Mouse (Mus musculus): Measurements from ENCODE around the gene Oma1. TPM values are rescaled to one million over a fixed set of nuclear protein-coding genes. Genes with fewer than 3 reads are reported as not detected.

The Oma1 gene
- polyA plus RNA-seq, 1 experiment from 2014 or later, result 11.4 TPM

DNA sequence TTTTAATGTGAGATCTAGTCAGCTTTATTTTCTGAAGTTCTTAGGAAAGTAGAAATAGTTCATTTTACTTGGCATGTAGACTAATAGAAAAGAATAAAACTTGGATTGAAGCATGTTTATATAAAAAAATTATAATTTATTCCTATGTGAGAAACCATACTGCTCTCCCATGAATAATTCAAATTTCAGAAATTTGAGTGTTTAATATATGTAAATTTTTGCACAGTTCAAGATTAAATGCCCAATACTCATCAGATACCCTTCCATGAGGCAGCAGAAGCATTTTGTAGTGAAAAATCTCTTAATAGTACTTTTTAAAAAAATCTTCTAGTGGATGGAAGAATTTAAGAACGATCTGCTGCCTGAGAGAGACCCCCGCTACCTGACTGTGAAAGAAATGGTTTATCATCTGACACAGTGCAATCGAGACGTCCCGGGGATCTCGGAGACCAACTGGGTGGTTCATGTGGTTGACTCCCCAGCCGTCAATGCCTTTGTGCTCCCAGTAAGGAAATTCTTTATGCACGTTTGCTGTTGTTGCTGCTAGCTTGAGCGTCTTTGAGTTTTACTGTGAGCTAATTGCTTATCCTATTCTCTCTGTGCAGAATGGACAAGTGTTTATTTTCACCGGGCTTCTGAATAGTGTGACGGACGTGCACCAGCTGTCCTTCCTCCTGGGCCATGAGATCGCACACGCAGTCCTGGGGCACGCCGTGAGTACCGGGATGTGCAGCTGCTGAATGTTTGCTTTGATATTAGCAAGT is 11.3 kb downstream of the Oma1 start:
- Histone ChIP-seq H3K27me3 (ENCODE audit: insufficient read depth, low read length) (no peaks in the 10 kb centered on the region), H3K4me2 (ENCODE audit: low read depth, low read length) (no peak overlapping the region)
- 82% methylated on average over 17 of the region's 17 CpGs for WGBS (ENCODE audit: insufficient replicate concordance)

DNA sequence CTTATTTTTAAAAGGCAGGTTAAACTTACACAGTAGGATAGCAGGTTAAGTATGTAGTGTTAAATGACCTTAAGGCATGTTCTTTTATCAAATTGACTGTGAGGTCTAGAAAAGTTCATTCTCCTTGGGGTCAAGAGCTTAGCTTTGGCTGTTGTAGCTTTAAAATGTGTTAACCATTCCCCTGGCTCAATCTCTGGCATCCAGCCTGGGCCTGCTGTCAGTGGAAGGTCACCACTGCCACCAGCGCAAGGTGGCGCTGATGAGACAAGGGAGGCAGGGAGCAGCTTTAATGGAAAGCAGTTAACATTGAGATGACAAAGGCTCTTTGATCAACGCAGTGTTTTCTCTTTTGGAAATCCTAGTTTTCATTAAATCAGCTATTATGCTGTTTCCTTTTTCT is 13.4 kb downstream of the Oma1 start:
- DNase-seq (peak; percentile 80), ATAC-seq (peak; percentile 82)
- Histone ChIP-seq H3K4me3 (ENCODE audit: low read depth, low read length) (no peak overlapping the region), H3K27me3 (ENCODE audit: insufficient read depth, low read length) (no peaks in the 10 kb centered on the region), H3K27ac (ENCODE audit: low read depth) (no peak overlapping the region), H3K4me2 (ENCODE audit: low read depth, low read length) (no peak overlapping the region), H3K36me3 (replicated peaks; ENCODE audit: insufficient read depth, low read length) (peaks cover 16% of the 10 kb centered on the region), H3K9ac (replicated peaks) (no peak overlapping the region), H3K4me1 (ENCODE audit: insufficient read depth) (no peaks in the 10 kb centered on the region), H3K9me3 (ENCODE audit: low read length) (no peaks in the 10 kb centered on the region)
- WGBS (ENCODE audit: insufficient replicate concordance), result 80% methylated on average over 3 of the region's 3 CpGs
- TF ChIP-seq CTCF (IDR thresholded peaks at IDR 0.05; ENCODE audit: low read depth) (peak; percentile 72), EP300 (IDR thresholded peaks at IDR 0.05; ENCODE audit: low read depth) (no peak)

More for the DNA sequence above, 11.3 kb downstream of the Oma1 start:
- Histone ChIP-seq H3K4me1 (ENCODE audit: insufficient read depth) (no peaks in the 10 kb centered on the region), H3K9ac (replicated peaks) (no peak overlapping the region), H3K36me3 (replicated peaks; ENCODE audit: insufficient read depth, low read length) (peaks cover 14% of the 10 kb centered on the region; the same call in 1 of the 2 replicates), H3K27ac (ENCODE audit: low read depth) (no peak overlapping the region), H3K4me3 (ENCODE audit: low read depth, low read length) (no peak overlapping the region), H3K9me3 (ENCODE audit: low read length) (no peaks in the 10 kb centered on the region)
- DNase-seq (no peak), ATAC-seq (no peak)
- TF ChIP-seq EP300 (IDR thresholded peaks at IDR 0.05; ENCODE audit: low read depth) (no peak), CTCF (IDR thresholded peaks at IDR 0.05; ENCODE audit: low read depth) (no peak)

DNA sequence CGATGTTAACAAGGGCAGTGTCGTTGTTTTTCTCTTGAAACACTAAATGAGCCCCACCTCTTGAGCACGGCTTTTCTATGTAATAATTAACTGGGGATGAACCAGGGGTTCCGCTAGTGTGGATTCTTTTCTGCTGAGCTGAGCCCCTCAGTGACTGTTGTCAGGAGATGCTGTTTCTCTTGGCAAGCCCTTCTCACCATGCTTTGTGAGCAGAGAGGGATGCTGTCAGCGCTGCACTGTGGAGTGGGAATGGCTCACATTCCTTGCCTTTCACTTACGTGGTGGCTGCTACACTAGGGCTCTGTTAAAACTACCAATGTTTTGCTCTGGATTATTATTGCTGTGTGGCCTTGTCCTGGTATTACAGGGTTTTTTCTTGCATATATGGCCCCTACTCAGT is 15.7 kb downstream of the Oma1 start:
- no peaks in the 10 kb centered on the region for H3K4me1 ChIP-seq (ENCODE audit: insufficient read depth)
- H3K9ac ChIP-seq (replicated peaks), result no peak overlapping the region
- H3K9me3 ChIP-seq (ENCODE audit: low read length), result no peaks in the 10 kb centered on the region
- no peak overlapping the region for H3K27ac ChIP-seq (ENCODE audit: low read depth)
- TF ChIP-seq EP300 (IDR thresholded peaks at IDR 0.05; ENCODE audit: low read depth) (no peak), CTCF (IDR thresholded peaks at IDR 0.05; ENCODE audit: low read depth) (no peak)
- H3K36me3 ChIP-seq (replicated peaks; ENCODE audit: insufficient read depth, low read length), result peaks cover 19% of the 10 kb centered on the region
- no peaks in the 10 kb centered on the region for H3K27me3 ChIP-seq (ENCODE audit: insufficient read depth, low read length)
- no peak overlapping the region for H3K4me2 ChIP-seq (ENCODE audit: low read depth, low read length)
- ATAC-seq (no peak), DNase-seq (no peak)
- whole genome bisulfite sequencing (ENCODE audit: insufficient replicate concordance), result 71% methylated on average over 6 of the region's 6 CpGs
- no peak overlapping the region for H3K4me3 ChIP-seq (ENCODE audit: low read depth, low read length)

DNA sequence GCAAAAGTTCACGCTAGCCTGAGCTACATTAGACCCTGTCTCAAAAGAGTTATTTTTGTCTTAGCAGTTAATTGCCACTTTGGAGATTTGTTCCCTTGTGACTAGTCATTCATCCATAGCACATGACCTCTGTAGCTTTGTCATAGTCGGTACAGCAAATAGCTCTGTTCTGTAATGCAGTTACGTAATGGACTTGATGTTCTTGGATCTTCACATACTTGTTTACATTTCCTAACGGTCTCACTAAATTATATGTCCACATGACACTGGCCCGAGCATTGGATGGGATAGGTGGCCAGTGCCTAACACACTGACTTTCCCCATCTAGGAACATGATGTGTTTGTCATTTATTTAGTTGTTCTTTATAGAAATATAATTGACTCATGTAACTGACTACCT is 21.5 kb downstream of the Oma1 start:
- Histone ChIP-seq H3K27me3 (ENCODE audit: insufficient read depth, low read length) (no peaks in the 10 kb centered on the region), H3K9ac (replicated peaks) (no peak overlapping the region), H3K27ac (ENCODE audit: low read depth) (peak overlapping the region; percentile 19; the same call in 1 of the 2 replicates), H3K4me2 (ENCODE audit: low read depth, low read length) (no peak overlapping the region), H3K4me3 (ENCODE audit: low read depth, low read length) (no peak overlapping the region), H3K4me1 (ENCODE audit: insufficient read depth) (no peaks in the 10 kb centered on the region), H3K36me3 (replicated peaks; ENCODE audit: insufficient read depth, low read length) (peaks cover 8% of the 10 kb centered on the region), H3K9me3 (ENCODE audit: low read length) (no peaks in the 10 kb centered on the region)
- no peak for TF ChIP-seq CTCF (IDR thresholded peaks at IDR 0.05; ENCODE audit: low read depth)
- peak; percentile 78 for TF ChIP-seq EP300 (IDR thresholded peaks at IDR 0.05; ENCODE audit: low read depth)
- DNase-seq, result peak; percentile 13
- peak; percentile 99 for ATAC-seq
- WGBS (ENCODE audit: insufficient replicate concordance), result 68% methylated on average over 5 of the region's 5 CpGs

DNA sequence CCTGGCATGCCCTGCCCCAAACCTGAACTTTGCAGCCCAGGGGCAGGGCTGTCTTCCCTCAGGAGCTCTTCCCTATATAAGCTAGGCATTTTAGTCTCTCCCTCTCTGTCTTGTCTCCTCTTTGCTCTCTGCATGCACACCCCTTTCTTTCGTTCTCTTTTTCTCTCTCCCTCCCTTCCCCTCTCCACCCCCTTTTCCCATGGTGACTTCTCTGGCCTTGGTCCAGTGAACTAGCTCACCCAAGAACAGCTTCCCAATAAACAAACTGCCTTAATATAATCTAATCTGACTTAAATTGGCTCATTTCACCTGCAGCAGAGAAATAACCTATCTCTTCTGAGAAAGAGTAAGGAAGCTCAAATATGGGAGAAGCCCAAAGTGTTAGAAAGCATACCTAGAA is 27.1 kb downstream of the Oma1 start:
- Histone ChIP-seq H3K4me1 (ENCODE audit: insufficient read depth) (peaks cover 15% of the 10 kb centered on the region), H3K4me3 (ENCODE audit: low read depth, low read length) (no peak overlapping the region), H3K4me2 (ENCODE audit: low read depth, low read length) (no peak overlapping the region), H3K36me3 (replicated peaks; ENCODE audit: insufficient read depth, low read length) (no peaks in the 10 kb centered on the region), H3K9me3 (ENCODE audit: low read length) (no peaks in the 10 kb centered on the region), H3K27ac (ENCODE audit: low read depth) (peak overlapping the region; percentile 34), H3K9ac (replicated peaks) (no peak overlapping the region), H3K27me3 (ENCODE audit: insufficient read depth, low read length) (no peaks in the 10 kb centered on the region)
- ATAC-seq (no peak), DNase-seq (no peak)
- TF ChIP-seq CTCF (IDR thresholded peaks at IDR 0.05; ENCODE audit: low read depth) (no peak), EP300 (IDR thresholded peaks at IDR 0.05; ENCODE audit: low read depth) (no peak)
- WGBS (ENCODE audit: insufficient replicate concordance), result 54% methylated on average over 1 of the region's 1 CpGs

GRCm38 (mm10) chr4:103341620-103342019 is 28.0 kb downstream of the Oma1 start:
- no peaks in the 10 kb centered on the region for H3K36me3 ChIP-seq (replicated peaks; ENCODE audit: insufficient read depth, low read length)
- H3K4me1 ChIP-seq (ENCODE audit: insufficient read depth), result peaks cover 15% of the 10 kb centered on the region
- DNase-seq, result no peak
- TF ChIP-seq CTCF (IDR thresholded peaks at IDR 0.05; ENCODE audit: low read depth), result no peak
- no peaks in the 10 kb centered on the region for H3K9me3 ChIP-seq (ENCODE audit: low read length)
- H3K9ac ChIP-seq (replicated peaks), result no peak overlapping the region
- no peak overlapping the region for H3K27ac ChIP-seq (ENCODE audit: low read depth)
- no peaks in the 10 kb centered on the region for H3K27me3 ChIP-seq (ENCODE audit: insufficient read depth, low read length)
- WGBS (ENCODE audit: insufficient replicate concordance), result 52% methylated on average over 4 of the region's 4 CpGs
- no peak overlapping the region for H3K4me2 ChIP-seq (ENCODE audit: low read depth, low read length)
- ATAC-seq, result no peak
- no peak overlapping the region for H3K4me3 ChIP-seq (ENCODE audit: low read depth, low read length)

Data from liver, postnatal 0 days (tissue).